Mouse (Mus musculus): ENCODE results near the gene Serpinb6b. TPM values are rescaled to one million over a fixed set of nuclear protein-coding genes. Genes with fewer than 3 reads are reported as not detected.

Serpinb6b gene
- total RNA-seq, 1 experiment from 2014 or later = 52.6 TPM

DNA sequence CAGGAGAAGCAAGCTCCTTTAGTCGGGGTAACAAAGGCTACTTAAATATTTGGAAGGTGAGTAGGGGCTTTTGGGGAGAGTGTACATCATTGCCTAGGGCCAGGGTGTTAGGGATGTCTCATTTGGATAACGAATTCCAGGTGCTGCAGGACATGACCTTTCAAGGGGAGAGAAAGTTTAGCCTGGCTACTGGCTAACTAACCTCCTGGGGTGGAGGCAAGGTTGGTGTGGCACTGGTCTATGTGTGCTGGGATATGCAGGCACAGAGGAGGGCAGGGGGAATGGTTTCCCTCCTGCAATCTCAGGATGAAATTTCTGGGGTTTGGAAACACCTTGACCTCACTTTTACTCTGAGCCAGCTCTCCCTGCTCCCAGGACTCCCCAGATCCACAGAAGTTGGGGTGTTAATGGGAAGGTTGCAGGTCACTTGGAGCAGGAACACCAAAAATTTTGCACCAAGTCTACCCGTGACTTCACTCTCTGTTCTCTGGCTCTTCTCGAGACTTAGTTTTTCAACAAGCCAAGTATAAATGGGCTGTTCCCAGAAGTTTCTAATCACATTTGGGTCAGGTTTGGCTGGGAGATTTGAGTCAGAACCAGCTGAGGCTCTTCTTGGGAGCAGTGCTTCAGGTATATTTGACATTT is 4.1 kb downstream of the Serpinb6b start:
- no peak for ATAC-seq (replicated peaks in 1 of 2; ENCODE audit: insufficient read depth in 1 of 2, low FRiP score in 2 of 2, low TSS enrichment in 1 of 2, low read depth in 1 of 2, poor library complexity in 2 of 2, severe bottlenecking in 2 of 2)

DNA sequence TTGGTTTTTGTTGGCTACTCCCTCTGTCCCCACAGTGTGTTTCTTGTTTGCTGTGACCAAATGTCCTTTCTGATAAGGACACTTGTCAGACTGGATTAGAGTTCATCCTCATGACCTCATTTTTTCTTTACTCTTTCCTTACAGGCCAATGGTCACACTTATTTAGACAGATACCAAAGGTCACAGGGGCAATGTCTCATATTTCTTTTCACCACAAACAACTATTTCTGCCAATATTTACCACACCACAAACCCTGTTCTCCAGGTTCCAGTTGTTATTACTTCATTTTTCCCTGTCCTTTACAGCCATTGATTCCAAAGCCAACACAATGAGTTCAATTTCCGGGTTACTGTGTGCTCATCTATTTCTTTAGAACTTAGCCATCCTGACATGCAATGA is 4.6 kb downstream of the Serpinb6b start:
- ATAC-seq (replicated peaks in 1 of 2; ENCODE audit: insufficient read depth in 1 of 2, low FRiP score in 2 of 2, low TSS enrichment in 1 of 2, low read depth in 1 of 2, poor library complexity in 2 of 2, severe bottlenecking in 2 of 2) = no peak

- no peak for ATAC-seq (replicated peaks in 1 of 2; ENCODE audit: insufficient read depth in 1 of 2, low FRiP score in 2 of 2, low TSS enrichment in 1 of 2, low read depth in 1 of 2, poor library complexity in 2 of 2, severe bottlenecking in 2 of 2)
Observed at GRCm38 (mm10) chr13:32970776-32971175, 5.8 kb downstream of the Serpinb6b start.

DNA sequence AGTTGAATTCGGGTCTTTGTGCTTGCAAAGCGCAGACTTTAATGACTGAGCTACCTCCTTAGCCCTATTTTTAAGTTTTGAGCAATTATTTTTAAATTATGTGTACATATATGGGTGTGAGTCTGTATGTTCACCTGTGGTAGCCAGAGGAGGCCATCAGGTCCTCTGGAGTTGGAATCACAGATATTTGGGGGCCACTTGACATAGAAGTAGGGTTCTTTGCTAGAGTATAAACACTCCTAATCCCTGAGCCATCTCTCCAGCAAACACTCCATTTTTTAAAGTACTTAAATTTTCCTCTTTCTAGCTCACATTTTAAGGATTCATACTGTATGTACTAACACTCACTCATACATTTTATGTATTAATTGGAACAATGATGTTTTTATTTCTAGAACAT is 9.3 kb downstream of the Serpinb6b start:
- ATAC-seq (replicated peaks in 1 of 2; ENCODE audit: insufficient read depth in 1 of 2, low FRiP score in 2 of 2, low TSS enrichment in 1 of 2, low read depth in 1 of 2, poor library complexity in 2 of 2, severe bottlenecking in 2 of 2) = no peak

DNA sequence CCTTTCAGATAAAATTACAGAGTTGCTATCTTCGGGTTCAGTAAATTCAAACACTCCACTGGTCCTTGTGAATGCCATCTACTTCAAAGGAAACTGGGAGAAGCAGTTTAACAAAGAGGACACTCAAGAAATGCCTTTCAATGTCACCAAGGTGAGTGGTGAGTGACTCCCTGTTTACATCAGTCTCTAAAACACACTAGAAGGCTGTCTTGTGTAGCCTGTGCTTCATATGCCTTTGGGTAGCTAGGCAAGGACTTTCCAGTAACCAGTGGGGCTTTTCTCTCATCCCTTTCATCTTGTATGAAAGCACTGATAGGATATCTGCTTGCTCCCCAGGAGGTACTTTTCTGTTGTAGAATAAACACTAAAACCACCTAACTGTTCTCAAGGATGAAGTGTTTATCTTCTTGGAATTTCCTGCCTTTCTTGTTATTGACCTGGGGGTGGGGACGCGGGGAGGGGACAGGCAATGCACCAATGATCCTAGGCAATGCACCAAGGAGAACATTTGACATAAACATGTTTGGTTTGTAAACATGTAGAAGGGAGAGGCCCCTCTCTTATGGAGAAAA is 10.0 kb downstream of the Serpinb6b start:
- no peak for ATAC-seq (replicated peaks in 1 of 2; ENCODE audit: insufficient read depth in 1 of 2, low FRiP score in 2 of 2, low TSS enrichment in 1 of 2, low read depth in 1 of 2, poor library complexity in 2 of 2, severe bottlenecking in 2 of 2)

DNA sequence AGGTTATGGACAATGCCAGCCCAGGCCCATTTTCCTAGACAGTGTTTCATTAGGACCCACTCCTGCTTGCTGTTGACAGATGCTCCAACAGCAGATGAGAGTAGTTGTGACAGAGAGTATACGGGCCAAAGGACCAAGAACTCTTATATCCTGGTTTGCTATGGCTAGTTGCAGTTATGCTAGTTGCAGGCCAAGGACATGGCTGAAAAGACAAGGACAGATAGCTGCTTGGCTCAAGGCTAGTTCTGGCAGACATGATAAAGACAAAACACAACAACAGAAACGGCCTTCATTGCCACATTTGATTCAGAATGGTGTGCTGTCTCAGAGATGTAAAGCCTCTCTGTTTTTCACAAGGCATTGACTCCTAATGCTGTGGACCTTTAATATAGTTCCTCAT is 10.7 kb downstream of the Serpinb6b start:
- no peak for ATAC-seq (replicated peaks in 1 of 2; ENCODE audit: insufficient read depth in 1 of 2, low FRiP score in 2 of 2, low TSS enrichment in 1 of 2, low read depth in 1 of 2, poor library complexity in 2 of 2, severe bottlenecking in 2 of 2)

GRCm38 (mm10) chr13:32982556-32983042 is 17.6 kb downstream of the Serpinb6b start:
- ATAC-seq (replicated peaks in 1 of 2; ENCODE audit: insufficient read depth in 1 of 2, low FRiP score in 2 of 2, low TSS enrichment in 1 of 2, low read depth in 1 of 2, poor library complexity in 2 of 2, severe bottlenecking in 2 of 2) = no peak

- ATAC-seq (replicated peaks in 1 of 2; ENCODE audit: insufficient read depth in 1 of 2, low FRiP score in 2 of 2, low TSS enrichment in 1 of 2, low read depth in 1 of 2, poor library complexity in 2 of 2, severe bottlenecking in 2 of 2) = no peak
Observed at GRCm38 (mm10) chr13:32986256-32986655, 21.2 kb downstream of the Serpinb6b start.

GRCm38 (mm10) chr13:32993152-32993893 is 28.3 kb downstream of the Serpinb6b start:
- peak; percentile 29 to 72; a peak in 2 of 4 replicates for ATAC-seq (replicated peaks in 1 of 2; ENCODE audit: insufficient read depth in 1 of 2, low FRiP score in 2 of 2, low TSS enrichment in 1 of 2, low read depth in 1 of 2, poor library complexity in 2 of 2, severe bottlenecking in 2 of 2)

DNA sequence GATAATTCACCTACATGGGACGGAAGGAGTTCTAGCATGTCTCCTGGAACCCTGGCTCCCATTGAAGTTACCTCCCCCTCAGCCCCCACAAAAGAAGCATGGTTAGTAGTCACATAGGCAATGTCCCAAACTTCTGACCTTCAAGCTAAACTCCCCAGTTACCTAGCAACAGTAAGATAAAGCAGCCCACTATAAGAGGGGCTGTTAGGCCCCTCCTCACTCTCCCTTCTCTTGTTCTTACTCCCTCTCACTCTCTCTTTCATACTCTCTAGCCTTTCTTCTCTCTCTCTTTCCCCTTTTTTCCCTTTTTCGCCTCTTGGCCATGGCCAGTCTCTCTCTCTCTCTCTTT is 28.9 kb downstream of the Serpinb6b start:
- ATAC-seq (replicated peaks in 1 of 2; ENCODE audit: insufficient read depth in 1 of 2, low FRiP score in 2 of 2, low TSS enrichment in 1 of 2, low read depth in 1 of 2, poor library complexity in 2 of 2, severe bottlenecking in 2 of 2) = no peak

- no peak for ATAC-seq (replicated peaks in 1 of 2; ENCODE audit: insufficient read depth in 1 of 2, low FRiP score in 2 of 2, low TSS enrichment in 1 of 2, low read depth in 1 of 2, poor library complexity in 2 of 2, severe bottlenecking in 2 of 2)
Observed at GRCm38 (mm10) chr13:32995051-32995450, 30.0 kb downstream of the Serpinb6b start.

- ATAC-seq (replicated peaks in 1 of 2; ENCODE audit: insufficient read depth in 1 of 2, low FRiP score in 2 of 2, low TSS enrichment in 1 of 2, low read depth in 1 of 2, poor library complexity in 2 of 2, severe bottlenecking in 2 of 2) = no peak
Observed at GRCm38 (mm10) chr13:33001341-33001740, 36.3 kb downstream of the Serpinb6b start.

GRCm38 (mm10) chr13:33002950-33003349 is 37.9 kb downstream of the Serpinb6b start, which contains the start of gene Serpinb9:
Gene Serpinb9 (plus strand): TSS chr13:33003250.
- no peak for ATAC-seq (replicated peaks in 1 of 2; ENCODE audit: insufficient read depth in 1 of 2, low FRiP score in 2 of 2, low TSS enrichment in 1 of 2, low read depth in 1 of 2, poor library complexity in 2 of 2, severe bottlenecking in 2 of 2)

DNA sequence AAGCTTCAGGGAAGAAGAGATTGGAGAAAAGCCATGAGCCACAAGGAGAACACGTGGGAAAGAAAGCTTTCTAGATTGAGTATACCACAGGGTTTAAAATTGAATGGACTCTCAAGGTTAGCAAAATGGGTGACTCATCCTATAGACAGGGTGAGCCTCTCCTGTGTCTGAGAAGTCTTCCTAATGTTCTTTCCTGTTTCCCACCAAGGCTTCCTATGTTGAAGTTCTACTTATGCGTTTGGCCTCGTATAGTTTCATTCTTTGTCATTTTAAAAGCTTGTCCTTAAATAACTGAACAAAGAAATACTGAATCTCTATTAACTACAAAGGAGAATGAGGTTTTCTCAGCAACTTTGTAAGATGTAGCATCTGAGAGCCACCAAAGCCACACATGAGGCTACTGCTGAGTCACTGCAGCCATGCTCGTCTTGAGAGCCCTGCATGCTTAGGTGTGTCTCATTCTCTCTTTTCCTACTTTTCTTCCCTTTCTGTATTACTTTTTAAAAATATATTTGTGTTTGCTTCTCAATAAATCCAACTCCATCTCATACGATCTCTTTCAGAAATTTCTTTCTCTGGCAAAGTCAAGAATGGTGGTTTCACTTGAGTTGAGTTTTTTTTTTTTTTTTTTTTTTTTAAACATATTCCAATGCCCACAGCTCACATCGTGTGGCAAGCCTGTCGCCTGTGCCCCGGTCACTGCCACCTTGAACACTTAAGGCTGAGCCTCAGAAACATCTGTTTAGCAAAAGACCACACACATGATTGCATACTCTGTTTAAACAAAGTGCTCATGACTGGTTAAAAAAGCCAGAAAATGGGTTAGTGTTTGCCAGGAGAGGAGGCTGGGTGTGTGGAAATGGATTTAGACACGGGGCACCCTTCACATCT is 38.8 kb downstream of the Serpinb6b start:
- peak; percentile 24 to 44; a peak in 3 of 4 replicates for ATAC-seq (replicated peaks in 1 of 2; ENCODE audit: insufficient read depth in 1 of 2, low FRiP score in 2 of 2, low TSS enrichment in 1 of 2, low read depth in 1 of 2, poor library complexity in 2 of 2, severe bottlenecking in 2 of 2)

- peak; percentile 98 for ATAC-seq (replicated peaks in 1 of 2; ENCODE audit: insufficient read depth in 1 of 2, low FRiP score in 2 of 2, low TSS enrichment in 1 of 2, low read depth in 1 of 2, poor library complexity in 2 of 2, severe bottlenecking in 2 of 2)
Observed at GRCm38 (mm10) chr13:33004414-33005105, 39.6 kb downstream of the Serpinb6b start.

DNA sequence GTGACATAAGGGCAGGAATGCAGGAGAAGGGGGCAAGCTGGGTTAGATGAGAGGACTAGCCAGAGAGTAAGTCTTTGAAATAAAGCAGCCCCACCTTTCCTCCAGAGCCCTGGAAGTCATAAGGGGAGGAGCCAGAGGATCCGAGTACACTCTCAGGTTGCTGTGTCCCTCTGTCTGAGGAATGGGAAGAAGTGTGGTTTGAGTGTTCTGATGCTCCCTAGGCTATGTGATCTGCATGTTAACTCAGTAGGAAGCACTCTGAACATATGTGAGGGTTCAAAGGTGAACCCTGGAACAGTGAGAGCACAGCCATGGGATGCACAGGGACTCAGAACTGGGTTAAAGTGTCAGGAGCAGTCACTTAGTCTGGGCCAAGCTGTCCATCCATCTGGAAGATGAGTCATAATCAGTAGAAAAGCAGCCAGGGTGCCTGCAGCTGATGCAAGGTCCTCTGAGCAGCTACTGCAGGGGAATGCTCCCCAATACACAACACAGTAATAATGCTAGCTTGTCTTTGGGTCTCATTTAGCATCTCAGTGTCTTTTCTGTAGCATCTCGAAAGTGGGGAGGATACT is 40.6 kb downstream of the Serpinb6b start:
- no peak for ATAC-seq (replicated peaks in 1 of 2; ENCODE audit: insufficient read depth in 1 of 2, low FRiP score in 2 of 2, low TSS enrichment in 1 of 2, low read depth in 1 of 2, poor library complexity in 2 of 2, severe bottlenecking in 2 of 2)

GRCm38 (mm10) chr13:33006555-33006954 is 41.5 kb downstream of the Serpinb6b start:
- ATAC-seq (replicated peaks in 1 of 2; ENCODE audit: insufficient read depth in 1 of 2, low FRiP score in 2 of 2, low TSS enrichment in 1 of 2, low read depth in 1 of 2, poor library complexity in 2 of 2, severe bottlenecking in 2 of 2) = no peak

Measured in hematopoietic stem cell, adult 5-6 weeks (primary cell).